Mouse (Mus musculus): Measurements from ENCODE around the gene Zfp488.

DNA sequence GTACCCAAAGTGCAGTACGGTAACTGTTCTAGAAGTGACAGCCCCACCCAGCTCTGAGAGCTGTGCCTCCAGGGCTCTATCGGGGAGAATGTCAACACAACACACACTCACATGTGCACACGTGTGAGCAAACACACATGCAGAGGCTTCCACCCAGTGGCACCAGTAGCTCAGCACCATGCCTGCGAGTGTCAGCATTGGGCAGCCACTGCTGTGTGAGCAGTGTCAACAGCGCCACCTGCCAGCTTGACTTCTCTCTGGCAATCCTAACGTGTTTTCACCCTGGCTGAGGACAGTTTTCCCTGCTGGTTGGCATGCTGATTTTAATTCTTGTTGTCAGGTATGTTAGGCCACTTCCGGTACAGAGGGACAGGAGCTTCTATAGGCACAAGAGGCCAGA lies 5.9 kb downstream of the Zfp488 start:
- TF ChIP-seq CTCF (IDR thresholded peaks at IDR 0.05; ENCODE audit: low read depth) (peak; percentile 43), EP300 (IDR thresholded peaks at IDR 0.05; ENCODE audit: low read depth) (no peak)

Data from heart, postnatal 0 days (tissue).